Mouse (Mus musculus) right cerebral cortex, postnatal 14 days (tissue): ENCODE results near the gene Ankrd39.
A peak's percentile ranks its signal among the peaks of the same experiment; 100 is the strongest.

Source experiments
- DNase-seq: peaks from one replicate; pipeline ENCODE4 v3.0.0; 2022

Gene Ankrd39

DNA sequence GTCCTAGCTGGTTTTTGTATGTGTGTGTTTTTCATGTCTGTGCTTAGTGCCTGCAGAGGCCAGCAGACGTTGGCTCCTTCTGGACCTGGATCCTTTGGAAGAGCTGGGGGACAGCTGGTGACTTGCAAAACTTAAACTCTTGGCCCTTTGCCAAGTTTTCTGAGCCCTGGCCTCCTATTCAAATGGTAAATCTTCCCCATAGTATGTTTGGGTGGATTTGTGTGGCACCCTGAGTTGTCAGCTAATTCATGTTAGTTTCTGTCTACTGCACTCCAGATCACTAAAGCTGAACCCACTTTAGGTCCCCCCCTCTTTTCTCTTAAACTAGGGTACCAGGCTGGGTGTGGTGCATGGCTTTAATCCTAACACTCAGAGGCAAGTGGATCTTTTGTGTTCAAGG, 18.9 kb downstream of the Ankrd39 start:
- DNase-seq, result no peak

- no peak for DNase-seq
Observed at GRCm38 (mm10) chr1:36526903-36527302, 20.3 kb downstream of the Ankrd39 start.

GRCm38 (mm10) chr1:36525774-36526173, 21.5 kb downstream of the Ankrd39 start:
- no peak for DNase-seq

- no peak for DNase-seq
Observed at GRCm38 (mm10) chr1:36524058-36524457, 23.2 kb downstream of the Ankrd39 start.

GRCm38 (mm10) chr1:36523332-36524013, 23.8 kb downstream of the Ankrd39 start:
- DNase-seq, result no peak

DNA sequence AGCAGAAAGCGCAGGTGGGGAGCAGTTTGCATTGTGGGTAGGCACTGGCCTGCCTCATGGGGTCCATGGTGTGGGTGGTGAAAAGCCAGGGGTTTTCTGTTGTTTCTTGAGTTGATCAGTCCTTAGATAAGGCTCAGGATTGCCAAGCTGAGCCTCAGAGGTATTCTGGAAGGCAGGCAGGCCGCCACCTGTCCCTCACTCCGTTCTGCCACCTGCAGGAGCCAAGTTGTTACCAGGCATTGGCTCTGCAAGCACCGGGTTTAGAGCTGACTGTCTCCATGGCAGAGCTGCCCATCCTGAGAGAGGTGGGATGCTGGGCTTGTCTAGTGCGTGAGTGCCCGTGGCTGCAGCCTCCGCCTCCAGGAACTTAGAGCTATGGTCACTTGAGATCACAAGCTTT, 25.0 kb downstream of the Ankrd39 start:
- DNase-seq, result no peak

- DNase-seq, result no peak
Observed at GRCm38 (mm10) chr1:36519626-36520025, 27.6 kb downstream of the Ankrd39 start.

DNA sequence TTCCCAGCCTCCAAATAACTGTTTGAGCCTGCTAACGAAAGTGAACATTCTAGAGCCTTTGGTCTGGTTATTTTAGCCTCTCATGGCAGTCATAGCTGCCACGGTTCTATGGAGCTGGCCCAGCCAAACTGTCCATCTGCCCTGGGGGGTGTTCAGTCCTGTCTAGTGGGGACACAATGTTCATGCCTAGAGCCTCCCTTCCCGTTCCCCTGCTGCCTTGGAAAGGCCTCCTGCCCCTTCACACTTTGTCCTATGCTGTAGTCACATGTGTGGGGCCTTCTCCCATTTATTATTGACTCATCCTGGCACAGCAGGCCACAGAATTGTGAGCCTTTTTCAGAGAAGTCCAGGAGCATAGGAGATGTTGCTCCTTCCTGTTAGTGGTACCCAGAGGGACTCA, 29.0 kb downstream of the Ankrd39 start:
- no peak for DNase-seq

DNA sequence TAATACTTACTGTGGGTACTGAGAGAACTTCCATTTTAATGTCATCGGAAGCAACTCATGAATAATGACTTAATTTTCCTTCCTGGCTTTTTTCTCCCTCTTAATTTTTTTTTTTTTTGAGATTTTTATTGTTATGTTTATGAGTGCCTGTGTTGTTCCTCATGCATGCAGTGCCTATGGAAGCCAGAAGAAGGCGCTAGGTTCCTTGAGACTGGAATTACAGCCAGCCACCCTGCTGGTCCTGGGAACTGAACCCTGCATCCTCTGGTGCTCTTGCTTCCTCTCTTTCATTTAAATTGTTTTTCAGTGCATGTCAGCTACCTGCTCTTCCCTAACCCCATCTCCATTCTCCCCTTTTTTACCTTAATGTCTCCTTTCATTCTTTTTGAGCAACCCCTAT, 33.5 kb downstream of the Ankrd39 start:
- DNase-seq, result no peak

DNA sequence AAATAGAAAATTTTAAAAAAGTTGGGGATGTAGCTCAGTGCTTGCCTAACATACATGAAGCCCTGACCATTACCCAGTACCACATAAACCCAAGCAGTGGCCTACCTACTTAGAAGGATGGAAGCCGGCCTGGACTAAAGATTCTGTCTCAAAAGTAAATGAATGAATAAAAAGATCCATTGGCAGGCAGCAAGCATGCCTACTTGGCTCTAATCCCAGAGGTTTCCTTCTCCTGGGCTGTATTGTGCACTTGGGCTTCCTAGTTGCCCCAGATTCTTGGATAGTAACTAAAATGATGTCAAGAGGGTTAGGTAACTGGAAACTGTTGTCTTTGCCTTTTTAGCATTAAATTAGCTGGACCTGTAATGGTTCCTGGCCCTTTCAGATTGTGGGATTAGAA, 33.9 kb downstream of the Ankrd39 start:
- DNase-seq, result no peak

- no peak for DNase-seq
Observed at GRCm38 (mm10) chr1:36512966-36513280, 34.3 kb downstream of the Ankrd39 start.

- peak; percentile 53 for DNase-seq
Observed at GRCm38 (mm10) chr1:36512089-36512965, 34.9 kb downstream of the Ankrd39 start.

DNA sequence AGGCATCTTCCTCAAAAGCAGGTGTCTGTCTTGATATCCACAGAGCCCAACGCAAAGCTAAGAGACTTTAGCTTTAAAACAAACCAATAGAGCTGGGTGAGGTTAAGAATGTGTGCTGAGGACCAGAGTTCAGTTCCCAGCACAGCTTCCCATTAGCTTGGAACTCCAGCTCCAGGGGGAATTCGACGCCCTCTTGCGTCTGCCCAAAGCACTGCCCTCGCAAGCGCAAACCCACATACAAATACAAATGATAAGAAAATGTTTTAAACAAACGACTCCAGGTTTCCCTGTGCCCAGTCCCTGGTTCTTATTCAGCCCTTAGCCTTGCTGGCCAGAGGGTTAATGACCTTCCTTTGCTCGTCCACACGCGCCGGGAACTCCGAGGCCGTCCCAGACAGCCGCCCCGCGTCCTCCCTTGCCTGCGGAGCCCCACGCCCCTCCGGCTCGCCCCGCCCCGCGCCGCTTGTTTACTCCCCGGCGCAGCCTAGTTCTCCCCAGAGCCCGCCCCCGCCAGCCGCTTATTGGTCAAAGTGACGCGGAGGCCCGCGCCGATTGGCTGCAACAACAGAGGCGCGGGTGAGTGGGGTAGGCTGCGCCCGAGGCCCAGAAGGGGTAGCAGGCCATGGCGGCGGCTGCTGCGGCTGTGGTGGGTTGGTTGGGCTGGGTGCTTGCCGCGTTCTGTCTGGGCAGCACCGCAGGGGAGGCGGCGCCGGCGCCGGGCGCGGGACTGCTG, 35.8 kb downstream of the Ankrd39 start, which contains the start of gene Cnnm3:
Cnnm3 (plus strand) TSS at position 579 of the 733 bp plus-strand sequence.
- DNase-seq, result peak; percentile 99

GRCm38 (mm10) chr1:36508238-36508637, 39.0 kb downstream of the Ankrd39 start:
- no peak for DNase-seq

GRCm38 (mm10) chr1:36501261-36501660, 46.0 kb downstream of the Ankrd39 start:
- peak; percentile 80 for DNase-seq

- no peak for DNase-seq
Observed at GRCm38 (mm10) chr1:36497312-36497711, 49.9 kb downstream of the Ankrd39 start.

DNA sequence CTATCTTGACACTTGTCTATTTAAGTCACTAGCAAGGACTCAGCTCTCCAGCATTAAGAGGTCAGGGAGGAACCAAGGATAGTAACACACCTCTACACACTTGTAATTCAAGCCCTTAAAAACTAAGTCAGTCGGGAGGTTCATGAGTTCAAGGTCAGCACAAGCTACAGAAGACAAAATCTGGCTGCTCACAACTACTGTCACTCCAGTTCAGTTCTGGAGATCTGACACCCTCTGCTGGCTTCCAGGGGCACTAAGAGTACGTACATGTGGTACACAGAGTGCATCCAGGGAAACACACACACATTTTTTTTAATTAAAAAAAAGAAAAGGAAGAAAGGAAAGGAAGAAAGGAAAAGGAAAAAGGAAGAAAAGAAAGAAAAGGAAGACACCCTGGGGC, 50.5 kb downstream of the Ankrd39 start:
- no peak for DNase-seq

GRCm38 (mm10) chr1:36493299-36493698, 53.9 kb downstream of the Ankrd39 start:
- DNase-seq, result no peak

GRCm38 (mm10) chr1:36492416-36493139, 54.7 kb downstream of the Ankrd39 start:
- DNase-seq, result no peak

- no peak for DNase-seq
Observed at GRCm38 (mm10) chr1:36489661-36490060, 57.6 kb downstream of the Ankrd39 start.
